Mouse (Mus musculus) MEL (cell line): ENCODE measurements around the gene Vsig8. TPM values are rescaled to one million over a fixed set of nuclear protein-coding genes. Genes with fewer than 3 reads are reported as not detected.

Experiments
- DNase-seq: peaks from one replicate; pipeline ENCODE4 v3.0.0; 2011; ENCODE audit warnings: low read depth, low spot score
- H3K27ac ChIP-seq: 2 replicates; pipeline ENCODE4 v1.5.1; 2012; ENCODE audit warnings: low read depth, mild to moderate bottlenecking, control low read depth, low read length, moderate library complexity; ENCODE audit not compliant: control insufficient read depth
- H3K27me3 ChIP-seq, 2 experiments: fragments of 150-350 bp in 1 of 2; sonication (generic) in 1 of 2; 2 replicates each; pipeline ENCODE4 v1.6.1; 2012; ENCODE audit warnings: low read length in 2 of 2, mild to moderate bottlenecking in 2 of 2, improper control_type of control experiment in 1 of 2, moderate library complexity in 1 of 2; ENCODE audit not compliant: insufficient read depth in 2 of 2, control insufficient read depth in 1 of 2
- H3K36me3 ChIP-seq, 2 experiments: 2 replicates each; pipeline ENCODE4 v1.6.1; 2012 to 2014; ENCODE audit warnings: low read length in 2 of 2, improper control_type of control experiment in 1 of 2, inconsistent platforms in 1 of 2, mild to moderate bottlenecking in 1 of 2; ENCODE audit not compliant: insufficient read depth in 2 of 2, control insufficient read depth in 1 of 2
- H3K4me1 ChIP-seq, 2 experiments: fragments of 150-350 bp in 1 of 2; sonication (generic) in 1 of 2; 2 replicates each; pipeline ENCODE4 v1.6.1; 2012; ENCODE audit warnings: low read length in 2 of 2, improper control_type of control experiment in 1 of 2, mild to moderate bottlenecking in 1 of 2; ENCODE audit not compliant: insufficient read depth in 2 of 2, control insufficient read depth in 1 of 2
- H3K4me3 ChIP-seq, 2 experiments: fragments of 150-350 bp in 1 of 2; sonication (generic) in 1 of 2; 2 replicates each; pipeline ENCODE4 v1.5.1; 2012; ENCODE audit warnings: low read depth in 2 of 2, low read length in 2 of 2, mild to moderate bottlenecking in 2 of 2, moderate library complexity in 2 of 2, control low read depth in 1 of 2, improper control_type of control experiment in 1 of 2; ENCODE audit not compliant: control insufficient read depth in 1 of 2, insufficient read depth in 1 of 2
- H3K79me2 ChIP-seq: 2 replicates; pipeline ENCODE4 v1.6.1; 2012; ENCODE audit warnings: mild to moderate bottlenecking, low read length, moderate library complexity; ENCODE audit not compliant: control insufficient read depth, poor library complexity, insufficient read depth
- H3K9ac ChIP-seq: 2 replicates; pipeline ENCODE4 v1.6.1; 2012; ENCODE audit warnings: low read depth, mild to moderate bottlenecking, control low read depth, low read length, moderate library complexity; ENCODE audit not compliant: control insufficient read depth, poor library complexity, severe bottlenecking
- H3K9me3 ChIP-seq: fragments of 150-350 bp; sonication (generic); replicated peaks from 2 replicates; pipeline ENCODE4 v1.6.1; 2012; ENCODE audit warnings: mild to moderate bottlenecking, low read length, improper control_type of control experiment, moderate library complexity; ENCODE audit not compliant: insufficient read depth
- BHLHE40 ChIP-seq: IDR thresholded peaks from 2 replicates; pipeline ENCODE4 v1.6.1; 2012; ENCODE audit warnings: low read depth, mild to moderate bottlenecking, inconsistent platforms, low read length, improper control_type of control experiment, borderline replicate concordance
- CHD1 ChIP-seq: IDR thresholded peaks from 2 replicates; pipeline ENCODE4 v1.6.1; 2012; ENCODE audit warnings: low read depth, mild to moderate bottlenecking, inconsistent platforms, low read length, improper control_type of control experiment
- EP300 ChIP-seq, 2 experiments: IDR thresholded peaks; 2 replicates each; pipeline ENCODE4 v1.6.1; 2011; ENCODE audit warnings: improper control_type of control experiment in 2 of 2, low read length in 2 of 2, low read depth in 1 of 2, mild to moderate bottlenecking in 1 of 2
- GABPA ChIP-seq: IDR thresholded peaks from 2 replicates; pipeline ENCODE4 v1.6.1; 2012; ENCODE audit warnings: low read depth, mild to moderate bottlenecking, inconsistent platforms, low read length, improper control_type of control experiment, moderate library complexity
- GATA1 ChIP-seq: IDR thresholded peaks from 2 replicates; pipeline ENCODE4 v1.6.1; 2011; ENCODE audit warnings: low read depth, low read length, improper control_type of control experiment
- HCFC1 ChIP-seq: IDR thresholded peaks from 2 replicates; pipeline ENCODE4 v1.6.1; 2012; ENCODE audit warnings: low read depth, mild to moderate bottlenecking, inconsistent platforms, low read length, improper control_type of control experiment, moderate library complexity
- MAFK ChIP-seq: IDR thresholded peaks from 2 replicates; pipeline ENCODE4 v1.6.1; 2011; ENCODE audit warnings: low read depth, mild to moderate bottlenecking, low read length, improper control_type of control experiment, borderline replicate concordance
- MYB ChIP-seq: IDR thresholded peaks from 2 replicates; pipeline ENCODE4 v1.6.1; 2011; ENCODE audit warnings: mild to moderate bottlenecking, low read depth, low read length, improper control_type of control experiment
- NELFE ChIP-seq: IDR thresholded peaks from 2 replicates; pipeline ENCODE4 v1.6.1; 2011; ENCODE audit warnings: low read depth, low read length, improper control_type of control experiment
- POLR2A ChIP-seq, 2 experiments: IDR thresholded peaks; 2 replicates each; pipeline ENCODE4 v1.6.1; 2011 to 2012; ENCODE audit warnings: low read length in 2 of 2, mild to moderate bottlenecking in 2 of 2, control low read depth in 1 of 2, improper control_type of control experiment in 1 of 2, low read depth in 1 of 2, moderate library complexity in 1 of 2; ENCODE audit not compliant: control insufficient read depth in 1 of 2, insufficient read depth in 1 of 2, poor library complexity in 1 of 2
- POLR2AphosphoS2 ChIP-seq: IDR thresholded peaks from 2 replicates; pipeline ENCODE4 v1.6.1; 2011; ENCODE audit warnings: low read length, improper control_type of control experiment
- RAD21 ChIP-seq: IDR thresholded peaks from 2 replicates; pipeline ENCODE4 v1.6.1; 2011; ENCODE audit warnings: mild to moderate bottlenecking, low read depth, low read length, improper control_type of control experiment
- SIN3A ChIP-seq: IDR thresholded peaks from 2 replicates; pipeline ENCODE4 v1.6.1; 2012; ENCODE audit warnings: low read length, improper control_type of control experiment, inconsistent platforms
- TBP ChIP-seq: IDR thresholded peaks from 2 replicates; pipeline ENCODE4 v1.8.0; 2011; ENCODE audit warnings: low read depth, low read length, improper control_type of control experiment
- TCF12 ChIP-seq: IDR thresholded peaks from 2 replicates; pipeline ENCODE4 v1.6.1; 2014; ENCODE audit warnings: low read depth, mild to moderate bottlenecking, inconsistent platforms, low read length, improper control_type of control experiment, moderate library complexity
- UBTF ChIP-seq: IDR thresholded peaks from 2 replicates; pipeline ENCODE4 v1.6.1; 2012; ENCODE audit warnings: low read depth, mild to moderate bottlenecking, inconsistent platforms, low read length, improper control_type of control experiment, moderate library complexity, borderline replicate concordance; ENCODE audit not compliant: insufficient read depth
- USF2 ChIP-seq, 2 experiments: IDR thresholded peaks; 2 replicates each; pipeline ENCODE4 v1.6.1; 2011 to 2012; ENCODE audit warnings: improper control_type of control experiment in 2 of 2, low read length in 2 of 2, borderline replicate concordance in 1 of 2, inconsistent platforms in 1 of 2, low read depth in 1 of 2, mild to moderate bottlenecking in 1 of 2; ENCODE audit not compliant: insufficient read depth in 1 of 2
- ZKSCAN1 ChIP-seq: IDR thresholded peaks from 2 replicates; pipeline ENCODE4 v1.6.1; 2012; ENCODE audit warnings: low read depth, mild to moderate bottlenecking, inconsistent platforms, low read length, improper control_type of control experiment, moderate library complexity
- polyA plus RNA-seq, 2 experiments: library from polyadenylated mRNA; stranded (reverse) in 1 of 2; unstranded in 1 of 2; fragments of >175 nt in 1 of 2; fragments of >200 nt in 1 of 2; gene quantifications; 2 replicates each; pipeline versions ENCODE4 v1.2.1 to v1.2.4; 2012; ENCODE audit warnings: low replicate concordance in 2 of 2, low read depth in 1 of 2; ENCODE audit not compliant: insufficient read length in 2 of 2, insufficient read depth in 1 of 2, missing spikeins in 1 of 2
- total RNA-seq: library from RNA; depleted of rRNA; stranded (reverse); fragments of 300-350 nt; gene quantifications from 2 replicates; pipeline ENCODE4 v1.2.3, GENCODE M21; 2012

Gene Vsig8
- total and polyA plus RNA-seq, 3 experiments, result not detected

DNA sequence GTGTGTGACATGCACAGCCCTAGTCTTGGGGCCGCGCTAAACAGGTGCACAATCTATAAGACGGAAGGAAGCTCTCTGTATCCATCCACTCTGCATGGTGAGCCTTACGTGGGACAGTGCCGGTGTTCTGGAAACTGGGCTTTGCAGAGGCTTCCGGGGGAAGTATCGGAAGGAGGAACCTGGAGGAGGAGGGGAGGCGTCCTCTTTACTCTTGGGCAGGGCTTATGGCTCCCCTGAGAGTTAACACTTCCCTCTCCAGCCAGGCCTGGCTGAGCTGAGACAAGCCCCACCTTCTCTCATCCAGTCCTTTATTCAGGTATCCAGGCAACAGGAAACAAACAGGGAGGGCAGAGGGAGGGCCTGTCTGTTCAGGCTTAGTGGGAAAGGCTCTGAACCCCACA is 5.2 kb upstream of the Vsig8 start (continued):
- no peak for TF ChIP-seq TCF12
- TF ChIP-seq RAD21, result no peak
- no peak for TF ChIP-seq MAFK
- no peak for TF ChIP-seq MYB
- TF ChIP-seq POLR2A (IDR thresholded peaks at IDR 0.05; ENCODE audit: control insufficient read depth in 1 of 2, insufficient read depth in 1 of 2, low read depth in 1 of 2, low read length in 2 of 2, poor library complexity in 1 of 2), result peak in 1 of 2 experiments; percentile 60; a peak in 1 of 4 replicates
- TF ChIP-seq GABPA, result no peak
- peak; percentile 52; the same call in 1 of the 2 replicates for TF ChIP-seq HCFC1
- TF ChIP-seq, all 39 proteins: peak for 6

DNA sequence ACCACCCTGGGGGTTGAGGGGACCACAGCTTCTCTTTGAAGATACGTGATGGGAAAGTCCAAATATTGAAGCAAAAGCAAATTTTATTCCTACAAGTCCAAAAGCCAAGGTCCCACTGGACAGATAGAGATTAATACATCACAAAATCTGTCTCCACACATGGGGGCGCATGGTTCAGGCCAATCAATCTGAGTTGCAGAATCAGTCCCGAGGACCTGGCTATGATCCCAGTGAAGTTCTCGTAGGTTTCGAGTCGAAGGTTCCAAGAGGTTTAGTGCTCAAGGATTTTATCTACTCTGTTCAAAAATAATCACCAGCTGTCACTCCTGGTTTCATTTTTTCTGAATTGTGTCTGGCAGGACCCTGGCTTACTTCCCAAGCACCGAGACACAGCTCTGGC is 4.7 kb upstream of the Vsig8 start:
- Histone ChIP-seq H3K79me2 (no peaks in the 10 kb centered on the region; the same call in 1 of the 2 replicates), H3K4me3 (peak overlapping the region in 1 of 2 experiments; percentile 63; a peak in 2 of 4 replicates), H3K27me3 (peaks cover 0 to 1% of the 10 kb centered on the region in 2 experiments; a peak in 1 of 4 replicates), H3K27ac (no peak overlapping the region), H3K4me1 (peaks cover 0 to 11% of the 10 kb centered on the region in 2 experiments; a peak in 2 of 4 replicates), H3K9me3 (no peaks in the 10 kb centered on the region), H3K9ac (no peak overlapping the region), H3K36me3 (peaks cover 0 to 5% of the 10 kb centered on the region in 2 experiments; a peak in 2 of 4 replicates)
- TF ChIP-seq GATA1, result no peak
- no peak for TF ChIP-seq NELFE
- TF ChIP-seq SIN3A, result no peak
- no peak for TF ChIP-seq EP300 (IDR thresholded peaks at IDR 0.05; ENCODE audit: low read depth in 1 of 2, low read length in 2 of 2)
- TF ChIP-seq ZKSCAN1, result no peak
- no peak for TF ChIP-seq TBP
- no peak for TF ChIP-seq UBTF
- no peak for TF ChIP-seq MAFK
- TF ChIP-seq USF2 (IDR thresholded peaks at IDR 0.05; ENCODE audit: borderline replicate concordance in 1 of 2, insufficient read depth in 1 of 2, low read depth in 1 of 2, low read length in 2 of 2), result no peak
- DNase-seq, result no peak

DNA sequence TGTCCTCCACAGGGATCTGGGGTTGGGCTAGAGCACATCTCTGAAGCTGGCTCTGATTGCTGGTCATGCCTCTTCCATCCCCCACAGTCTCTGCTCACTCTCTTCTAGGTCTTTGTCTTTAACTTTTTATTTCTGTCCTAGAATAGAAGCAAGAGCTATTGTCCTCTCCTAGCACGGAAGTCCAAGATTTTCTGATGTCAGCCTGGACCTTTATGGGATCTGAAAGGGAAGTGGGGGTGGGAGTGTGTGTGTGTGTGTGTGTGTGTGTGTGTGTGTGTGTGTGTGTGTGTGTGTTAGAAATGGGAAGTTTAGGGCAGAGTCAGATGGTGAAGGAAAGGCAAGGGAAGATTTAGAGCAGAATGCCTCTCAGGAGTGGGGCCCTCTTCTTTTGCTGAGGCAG is 3.1 kb upstream of the Vsig8 start:
- Histone ChIP-seq H3K9ac (no peak overlapping the region), H3K36me3 (peaks cover 0 to 5% of the 10 kb centered on the region in 2 experiments; a peak in 2 of 4 replicates), H3K4me1 (peaks cover 0 to 11% of the 10 kb centered on the region in 2 experiments; a peak in 2 of 4 replicates), H3K27me3 (peaks cover 0 to 1% of the 10 kb centered on the region in 2 experiments; a peak in 2 of 4 replicates), H3K27ac (no peak overlapping the region), H3K79me2 (no peaks in the 10 kb centered on the region; the same call in 1 of the 2 replicates), H3K9me3 (no peaks in the 10 kb centered on the region), H3K4me3 (no peak overlapping the region)
- TF ChIP-seq EP300 (IDR thresholded peaks at IDR 0.05; ENCODE audit: low read depth in 1 of 2, low read length in 2 of 2) (no peak), CHD1 (no peak), POLR2AphosphoS2 (no peak), BHLHE40 (no peak)
- no peak for DNase-seq
